Mouse (Mus musculus) liver, embryonic 14.5 days (tissue): ENCODE data around the gene Isl2. TPM values are rescaled to one million over a fixed set of nuclear protein-coding genes. Genes with fewer than 3 reads are reported as not detected.

Experiments used
- ATAC-seq: fragments of 200-750 bp; cut with Nextera tagmentation; 2 replicates; pipeline ENCODE4 v1.8.0; 2017; ENCODE audit warnings: moderate number of reproducible peaks, mild to moderate bottlenecking, moderate library complexity; ENCODE audit not compliant: insufficient read depth
- DNase-seq, 3 experiments: peaks; one replicate each; pipeline ENCODE4 v3.0.0-alpha.2; 2012 to 2013; ENCODE audit warnings: low read depth in 3 of 3, low spot score in 3 of 3
- H3K27ac ChIP-seq: fragments of 300-500 bp; sonication (generic); 2 replicates; pipeline ENCODE4 v1.5.1; 2014; ENCODE audit warnings: moderate library complexity, mild to moderate bottlenecking, control low read depth, inconsistent platforms
- H3K27me3 ChIP-seq: fragments of 300-500 bp; sonication (generic); 2 replicates; pipeline ENCODE4 v1.6.1; 2014; ENCODE audit warnings: mild to moderate bottlenecking, low read length, moderate library complexity; ENCODE audit not compliant: control insufficient read depth, insufficient read depth
- H3K36me3 ChIP-seq: fragments of 300-500 bp; sonication (generic); replicated peaks from 2 replicates; pipeline ENCODE4 v1.6.1; 2014; ENCODE audit warnings: low read depth; ENCODE audit not compliant: control insufficient read depth, insufficient read depth
- H3K4me1 ChIP-seq, 2 experiments: fragments of 200-500 bp in 1 of 2; fragments of 300-500 bp in 1 of 2; sonication (generic) in 1 of 2; replicated peaks; 2 replicates each; pipeline ENCODE4 v1.6.1; 2012 to 2014; ENCODE audit warnings: antibody characterized with exemption in 1 of 2, inconsistent platforms in 1 of 2, low read length in 1 of 2; ENCODE audit not compliant: control insufficient read depth in 2 of 2, insufficient read depth in 2 of 2
- H3K4me2 ChIP-seq: fragments of 300-500 bp; sonication (generic); 2 replicates; pipeline ENCODE4 v1.6.1; 2014; ENCODE audit warnings: low read depth, mild to moderate bottlenecking, control low read depth, moderate library complexity
- H3K4me3 ChIP-seq, 2 experiments: fragments of 200-500 bp in 1 of 2; fragments of 300-500 bp in 1 of 2; sonication (generic) in 1 of 2; 2 replicates each; pipeline ENCODE4 v1.5.1; 2012 to 2014; ENCODE audit warnings: low read depth in 2 of 2, low read length in 2 of 2, mild to moderate bottlenecking in 2 of 2, control low read depth in 1 of 2, inconsistent platforms in 1 of 2, moderate library complexity in 1 of 2; ENCODE audit not compliant: insufficient read depth in 1 of 2
- H3K9ac ChIP-seq: fragments of 300-500 bp; sonication (generic); replicated peaks from 2 replicates; pipeline ENCODE4 v1.6.1; 2014; ENCODE audit warnings: mild to moderate bottlenecking, control low read depth, moderate library complexity
- H3K9me3 ChIP-seq: fragments of 300-500 bp; sonication (generic); 2 replicates; pipeline ENCODE4 v1.6.1; 2016; ENCODE audit warnings: low read length, mixed read lengths; ENCODE audit not compliant: control insufficient read depth
- CTCF ChIP-seq: IDR thresholded peaks from 2 replicates; pipeline ENCODE4 v1.5.1; 2016; ENCODE audit warnings: antibody characterized with exemption, low read depth, control low read depth
- EP300 ChIP-seq: IDR thresholded peaks from 2 replicates; pipeline ENCODE4 v1.6.1; 2016; ENCODE audit warnings: antibody characterized with exemption, low read depth
- WGBS: fragments of 180-500 bp; shearing (Covaris S2); extraction: QIAGEN DNeasy Blood & Tissue Kit; methylation state at CpG from one replicate; pipeline ENCODE4 v1.1.7; 2014; ENCODE audit not compliant: insufficient replicate concordance; 5-methylcytosine and 5-hydroxymethylcytosine counted together
- polyA plus RNA-seq, 2 experiments: library from polyadenylated mRNA; depleted of rRNA in 1 of 2; stranded (reverse) in 1 of 2; unstranded in 1 of 2; fragments of >200 nt; fragmentation: Nextera tagmentation in 1 of 2; extraction: Ambion mirVana in 1 of 2; gene quantifications; 2 replicates each; pipeline versions ENCODE4 v1.2.1 to v1.2.3; 2012 to 2014

Gene Isl2
- polyA plus RNA-seq, 2 experiments, result 0.10 to 0.16 TPM

DNA sequence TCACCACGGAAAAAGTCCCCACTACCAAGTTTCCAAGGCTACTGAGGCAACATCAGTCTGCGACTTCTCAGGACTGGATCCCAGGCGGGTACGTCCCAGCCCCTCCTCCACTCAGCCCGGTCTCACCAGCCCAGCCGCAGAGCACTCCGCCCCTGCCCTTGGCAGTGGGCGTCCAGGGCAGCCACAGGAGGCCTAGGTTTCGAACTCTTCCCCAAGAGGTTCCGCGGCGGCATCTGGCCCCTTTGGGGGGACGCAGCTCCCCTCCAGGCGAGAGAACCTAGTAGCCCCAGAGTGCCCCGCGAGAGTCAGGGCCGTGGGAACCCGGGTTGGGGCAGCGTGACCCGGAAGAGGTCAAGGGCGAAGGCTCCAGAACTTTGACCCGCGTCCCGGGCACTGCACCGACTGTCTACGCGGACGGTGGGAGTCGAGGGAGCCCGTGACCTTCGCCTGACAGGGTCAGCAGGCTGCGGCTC is 26.9 kb upstream of the Isl2 start:
- H3K36me3 ChIP-seq, result no peaks in the 10 kb centered on the region
- TF ChIP-seq EP300 (no peak), CTCF (no peak)
- under 1% methylated on average over 32 of the region's 32 CpGs for WGBS
- DNase-seq, result peak; percentile 33 to 54 (median 41)
- peak overlapping the region; percentile 82 for H3K27ac ChIP-seq
- peak overlapping the region; percentile 94 for H3K9ac ChIP-seq
- no peaks in the 10 kb centered on the region for H3K9me3 ChIP-seq
- ATAC-seq, result peak; percentile 77
- peak overlapping the region; percentile 91 for H3K4me2 ChIP-seq
- H3K4me3 ChIP-seq, result peak overlapping the region; percentile 87 to 98
- no peaks in the 10 kb centered on the region for H3K27me3 ChIP-seq
- peaks cover 0 to 10% of the 10 kb centered on the region in 2 experiments; a peak in 3 of 4 replicates for H3K4me1 ChIP-seq

GRCm38 (mm10) chr9:55512027-55512543 is 26.4 kb upstream of the Isl2 start, which contains the start of gene Etfa:
Gene Etfa (minus strand): TSS chr9:55512243.
- H3K9me3 ChIP-seq, result no peaks in the 10 kb centered on the region
- no peaks in the 10 kb centered on the region for H3K36me3 ChIP-seq
- H3K4me2 ChIP-seq, result peak within 1 kb of the TSS; percentile 91
- H3K4me3 ChIP-seq, result peak within 1 kb of the TSS; percentile 87 to 98
- H3K4me1 ChIP-seq, result peaks cover 0 to 10% of the 10 kb centered on the region in 2 experiments; a peak in 3 of 4 replicates
- WGBS, result under 1% methylated on average over 47 of the region's 47 CpGs
- H3K27me3 ChIP-seq, result no peaks in the 10 kb centered on the region
- H3K27ac ChIP-seq, result peak within 1 kb of the TSS; percentile 82
- DNase-seq, result peak; percentile 97 to 98 (median 98)
- peak; percentile 98 for ATAC-seq
- H3K9ac ChIP-seq, result peak within 1 kb of the TSS; percentile 94
- TF ChIP-seq CTCF, result no peak
- TF ChIP-seq EP300, result peak; percentile 63

DNA sequence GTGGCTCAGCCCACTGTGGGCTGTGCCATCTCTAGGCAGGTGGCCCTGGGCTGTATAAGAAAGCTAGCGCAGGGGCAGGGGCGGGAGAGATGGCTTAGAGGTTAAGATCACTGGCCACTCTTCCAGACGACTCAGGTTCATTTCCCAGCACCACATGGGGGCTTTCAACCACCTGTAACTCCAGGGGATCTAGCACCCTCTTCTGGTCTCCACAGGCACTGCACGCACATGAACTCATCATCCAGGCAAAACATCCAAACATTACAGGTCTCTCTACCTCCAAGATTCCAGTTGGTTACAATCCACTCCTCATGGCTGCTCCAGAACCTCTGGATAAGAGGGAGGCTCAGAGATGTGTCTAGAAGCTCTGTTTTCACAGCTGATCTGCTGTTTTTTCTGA is 12.8 kb upstream of the Isl2 start:
- Histone ChIP-seq H3K4me3 (no peak overlapping the region), H3K4me2 (no peak overlapping the region), H3K27me3 (no peaks in the 10 kb centered on the region), H3K9ac (no peak overlapping the region), H3K36me3 (no peaks in the 10 kb centered on the region), H3K27ac (no peak overlapping the region), H3K4me1 (no peaks in the 10 kb centered on the region), H3K9me3 (no peaks in the 10 kb centered on the region)
- no peak for ATAC-seq
- no peak for DNase-seq
- WGBS, result 37% methylated on average over 4 of the region's 4 CpGs
- TF ChIP-seq EP300 (no peak), CTCF (peak; percentile 81)

DNA sequence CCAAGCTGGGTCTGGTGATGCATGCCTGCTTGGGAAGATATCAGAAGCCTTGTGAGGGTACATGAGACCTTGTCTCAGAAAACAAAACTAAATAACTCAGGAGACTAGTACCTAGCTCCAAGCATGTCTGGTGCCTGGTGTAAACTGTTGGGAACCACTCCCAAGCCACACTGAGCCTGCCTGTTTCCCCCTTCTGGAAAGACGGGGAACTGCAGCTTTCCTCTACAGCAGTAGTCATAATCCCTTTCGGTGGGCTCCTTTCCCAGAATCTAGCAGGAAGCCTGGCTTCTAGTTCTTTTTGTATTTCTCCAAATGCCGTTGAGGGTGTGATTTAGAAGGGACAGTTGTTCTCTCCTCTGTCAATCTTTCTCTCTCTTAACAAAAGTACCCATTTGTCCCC is 2.6 kb upstream of the Isl2 start:
- ATAC-seq (no peak), DNase-seq (no peak)
- Histone ChIP-seq H3K27me3 (peaks cover 40% of the 10 kb centered on the region), H3K4me2 (no peak overlapping the region), H3K9ac (no peak overlapping the region), H3K9me3 (no peaks in the 10 kb centered on the region), H3K4me1 (no peaks in the 10 kb centered on the region), H3K4me3 (no peak overlapping the region), H3K27ac (no peak overlapping the region), H3K36me3 (no peaks in the 10 kb centered on the region)
- WGBS, result 16% methylated on average over 3 of the region's 3 CpGs
- TF ChIP-seq EP300 (no peak), CTCF (peak; percentile 82)

GRCm38 (mm10) chr9:55539006-55539405 is 534 bp downstream of the Isl2 start:
- peaks cover 71% of the 10 kb centered on the region for H3K27me3 ChIP-seq
- 15% methylated on average over 1 of the region's 1 CpGs for WGBS
- no peak overlapping the region for H3K4me2 ChIP-seq

More at GRCm38 (mm10) chr9:55539006-55539405, 534 bp downstream of the Isl2 start:
- Histone ChIP-seq H3K9me3 (no peaks in the 10 kb centered on the region), H3K4me1 (no peaks in the 10 kb centered on the region), H3K4me3 (no peak overlapping the region), H3K27ac (no peak overlapping the region), H3K9ac (no peak overlapping the region), H3K36me3 (no peaks in the 10 kb centered on the region)
- ATAC-seq (no peak), DNase-seq (no peak)
- TF ChIP-seq CTCF (no peak), EP300 (no peak)
